1 mouse cellular context compared by ENCODE assay signal in genomic region chr11:3536745-3537333, GRCm38 (mm10).
TF ChIP-seq lines count a peak whose summit lies in the region.

No protein-coding gene starts in this region.

TF ChIP-seq in MEL, 35 proteins besides CTCF, POLR2A, EP300 and RAD21 (continued from another document):
- TF ChIP-seq MEF2A (IDR thresholded peaks at IDR 0.05; ENCODE audit: extremely low read depth, insufficient replicate concordance, low read depth, low read length, poor library complexity, severe bottlenecking): no peak
- no peak for TF ChIP-seq MAZ (IDR thresholded peaks at IDR 0.05; ENCODE audit: low read depth, low read length)
- no peak for TF ChIP-seq POLR2AphosphoS2 (IDR thresholded peaks at IDR 0.05; ENCODE audit: low read length)
- TF ChIP-seq MXI1 (IDR thresholded peaks at IDR 0.05; ENCODE audit: low read depth, low read length): no peak
- TF ChIP-seq GATA1 (IDR thresholded peaks at IDR 0.05; ENCODE audit: low read depth, low read length): no peak
- TF ChIP-seq NELFE (IDR thresholded peaks at IDR 0.05; ENCODE audit: low read depth, low read length): no peak
- no peak for TF ChIP-seq MYC (IDR thresholded peaks at IDR 0.05; ENCODE audit: low read depth, low read length)
- TF ChIP-seq JUND (IDR thresholded peaks at IDR 0.05; ENCODE audit: low read depth, low read length): no peak
- TF ChIP-seq CHD1 (IDR thresholded peaks at IDR 0.05; ENCODE audit: low read depth, low read length): no peak
- no peak for TF ChIP-seq MYB (IDR thresholded peaks at IDR 0.05; ENCODE audit: low read depth, low read length)
